Mouse (Mus musculus) thymus, postnatal 14 days (tissue): ENCODE results near the gene Atp5d.

Experiments
- DNase-seq: peaks from one replicate; pipeline ENCODE4 v3.0.0; 2021

The Atp5d gene

GRCm38 (mm10) chr10:80138553-80139438 is at the start of gene Atp5d:
Atp5d (plus strand) TSS chr10:80138632.
- peak; percentile 76 for DNase-seq

- no peak for DNase-seq
Observed at GRCm38 (mm10) chr10:80089146-80089545, 49.3 kb upstream of the Atp5d start.

- no peak for DNase-seq
Observed at GRCm38 (mm10) chr10:80091527-80091926, 46.9 kb upstream of the Atp5d start.

- no peak for DNase-seq
Observed at GRCm38 (mm10) chr10:80092690-80093089, 45.7 kb upstream of the Atp5d start.

- DNase-seq = no peak
Observed at GRCm38 (mm10) chr10:80094085-80094484, 44.3 kb upstream of the Atp5d start.

- no peak for DNase-seq
Observed at GRCm38 (mm10) chr10:80094684-80095083, 43.7 kb upstream of the Atp5d start.

GRCm38 (mm10) chr10:80095547-80095946 is 42.9 kb upstream of the Atp5d start:
- DNase-seq = no peak

- DNase-seq = no peak
Observed at GRCm38 (mm10) chr10:80097275-80097674, 41.2 kb upstream of the Atp5d start.

- DNase-seq = no peak
Observed at GRCm38 (mm10) chr10:80098630-80099029, 39.8 kb upstream of the Atp5d start.

- no peak for DNase-seq
Observed at GRCm38 (mm10) chr10:80100982-80101381, 37.5 kb upstream of the Atp5d start.

- DNase-seq = peak; percentile 93
Observed at GRCm38 (mm10) chr10:80102216-80102915, 36.1 kb upstream of the Atp5d start.

GRCm38 (mm10) chr10:80103032-80103431 is 35.4 kb upstream of the Atp5d start:
- no peak for DNase-seq

GRCm38 (mm10) chr10:80104181-80104580 is 34.3 kb upstream of the Atp5d start:
- no peak for DNase-seq

GRCm38 (mm10) chr10:80105460-80105859 is 33.0 kb upstream of the Atp5d start, which contains the start of gene Sbno2:
Sbno2 (minus strand) TSS chr10:80105571.
- no peak for DNase-seq

GRCm38 (mm10) chr10:80105926-80106325 is 32.5 kb upstream of the Atp5d start:
- no peak for DNase-seq

GRCm38 (mm10) chr10:80107678-80108077 is 30.8 kb upstream of the Atp5d start:
- no peak for DNase-seq

- DNase-seq = peak; percentile 94
Observed at GRCm38 (mm10) chr10:80114341-80115284, 23.8 kb upstream of the Atp5d start.

- peak; percentile 99 for DNase-seq
Observed at GRCm38 (mm10) chr10:80115290-80115943, 23.0 kb upstream of the Atp5d start, which contains the start of gene Stk11. Stk11 (plus strand) TSS chr10:80115803.

- no peak for DNase-seq
Observed at GRCm38 (mm10) chr10:80115944-80116335, 22.5 kb upstream of the Atp5d start.

- peak; percentile 46 for DNase-seq
Observed at GRCm38 (mm10) chr10:80116563-80116926, 21.9 kb upstream of the Atp5d start.

- no peak for DNase-seq
Observed at GRCm38 (mm10) chr10:80116927-80117691, 21.3 kb upstream of the Atp5d start.
